Mouse (Mus musculus) cortical plate, adult 2 months (tissue): ENCODE results near the gene Cys1.

Source experiments
- CTCF ChIP-seq: fragments of 200-500 bp; IDR thresholded peaks from 2 replicates; pipeline ENCODE4 v1.5.1; 2011; ENCODE audit warnings: mild to moderate bottlenecking, control low read depth, low read length; ENCODE audit not compliant: insufficient read depth; ENCODE audit errors: extremely low read depth
- POLR2A ChIP-seq: fragments of 200-500 bp; IDR thresholded peaks from 2 replicates; pipeline ENCODE4 v1.6.1; 2011; ENCODE audit warnings: mild to moderate bottlenecking, low read length, control low read depth; ENCODE audit not compliant: insufficient read depth; ENCODE audit errors: extremely low read depth

- TF ChIP-seq CTCF = no peak
- TF ChIP-seq POLR2A = no peak
Observed at GRCm38 (mm10) chr12:24627215-24627614, 54.4 kb downstream of the Cys1 start.
